Mouse (Mus musculus) urinary bladder, adult 18-20 months (tissue): ENCODE results near the gene Zfp280c.
A peak's percentile ranks its signal among the peaks of the same experiment; 100 is the strongest.

ENCODE experiments used
- DNase-seq, 2 experiments: peaks; one replicate each; pipeline ENCODE4 v3.0.0; 2022; ENCODE audit warnings: low spot score in 2 of 2, mixed read lengths in 2 of 2

Gene Zfp280c

DNA sequence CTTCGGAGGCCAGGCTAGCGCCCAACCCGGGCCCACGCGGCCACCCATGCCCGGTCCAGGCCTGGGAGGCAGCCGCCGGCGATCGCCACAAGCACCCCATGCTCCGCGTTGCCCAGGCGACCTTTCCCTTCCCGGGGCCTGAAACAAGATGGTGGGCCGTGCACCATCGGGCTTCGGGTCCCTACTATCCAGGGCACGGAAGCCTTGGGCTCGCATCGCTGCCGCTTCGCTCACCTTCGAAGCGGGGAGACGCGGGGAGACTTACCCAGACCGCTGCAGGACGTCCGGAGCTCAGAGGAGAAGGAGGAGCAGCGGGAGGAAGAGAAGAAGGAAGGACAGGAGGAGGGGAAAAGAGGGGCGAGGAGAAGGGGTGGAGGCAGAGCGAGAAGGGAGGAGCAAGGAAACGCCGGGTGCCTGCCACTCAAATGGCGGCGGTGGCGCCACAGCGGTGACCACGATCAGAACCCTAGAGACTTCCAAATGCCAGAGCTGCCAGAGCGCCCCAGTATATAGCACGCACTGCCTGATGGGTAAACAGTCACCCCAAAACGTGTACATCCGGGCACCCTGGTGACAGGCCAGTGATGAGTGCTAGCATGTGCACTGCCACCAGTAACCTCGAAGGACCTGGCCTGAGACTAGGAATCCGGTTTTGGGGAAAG, at the start of gene Zfp280c:
Gene Zfp280c, minus strand, starts transcription at position 406 of the 662 bp plus-strand sequence.
- DNase-seq: peak; percentile 38 to 39

DNA sequence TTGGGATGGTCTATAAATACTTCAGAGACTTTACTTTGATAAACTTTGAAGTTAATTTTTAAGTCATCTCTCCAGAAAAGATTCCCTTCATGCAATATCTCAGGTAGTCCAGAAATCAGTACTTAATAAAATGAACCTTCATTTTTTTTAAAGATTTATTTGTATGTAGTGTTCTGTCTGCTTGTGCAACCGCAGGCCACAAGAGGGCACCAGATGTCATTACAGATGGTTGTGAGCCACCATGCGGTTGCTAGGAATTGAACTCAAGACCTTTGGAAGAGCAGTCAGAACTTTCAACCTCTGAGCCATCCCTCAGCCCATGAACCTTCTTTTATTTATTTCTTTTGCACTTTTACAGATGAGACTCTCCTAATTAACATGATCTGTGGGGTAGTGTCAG, 42.7 kb upstream of the Zfp280c start:
- DNase-seq: no peak

DNA sequence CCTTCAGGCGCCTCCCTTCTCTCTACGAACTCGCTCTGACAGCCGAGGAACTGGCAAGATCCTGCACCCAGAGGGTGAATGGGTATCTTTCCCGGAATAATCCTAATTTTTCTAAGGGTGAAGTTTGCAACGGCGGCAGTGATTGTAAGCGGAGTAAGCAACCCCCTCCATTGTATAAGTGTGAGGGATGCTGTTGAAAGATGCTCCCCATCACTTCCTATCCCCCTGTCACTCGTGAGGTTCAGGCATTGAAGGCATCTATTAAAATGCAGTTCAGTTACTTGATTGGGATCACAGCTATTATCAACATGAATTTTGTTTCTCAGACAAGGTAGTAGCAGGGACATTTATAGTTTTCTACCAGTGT, 29.7 kb upstream of the Zfp280c start:
- no peak for DNase-seq

DNA sequence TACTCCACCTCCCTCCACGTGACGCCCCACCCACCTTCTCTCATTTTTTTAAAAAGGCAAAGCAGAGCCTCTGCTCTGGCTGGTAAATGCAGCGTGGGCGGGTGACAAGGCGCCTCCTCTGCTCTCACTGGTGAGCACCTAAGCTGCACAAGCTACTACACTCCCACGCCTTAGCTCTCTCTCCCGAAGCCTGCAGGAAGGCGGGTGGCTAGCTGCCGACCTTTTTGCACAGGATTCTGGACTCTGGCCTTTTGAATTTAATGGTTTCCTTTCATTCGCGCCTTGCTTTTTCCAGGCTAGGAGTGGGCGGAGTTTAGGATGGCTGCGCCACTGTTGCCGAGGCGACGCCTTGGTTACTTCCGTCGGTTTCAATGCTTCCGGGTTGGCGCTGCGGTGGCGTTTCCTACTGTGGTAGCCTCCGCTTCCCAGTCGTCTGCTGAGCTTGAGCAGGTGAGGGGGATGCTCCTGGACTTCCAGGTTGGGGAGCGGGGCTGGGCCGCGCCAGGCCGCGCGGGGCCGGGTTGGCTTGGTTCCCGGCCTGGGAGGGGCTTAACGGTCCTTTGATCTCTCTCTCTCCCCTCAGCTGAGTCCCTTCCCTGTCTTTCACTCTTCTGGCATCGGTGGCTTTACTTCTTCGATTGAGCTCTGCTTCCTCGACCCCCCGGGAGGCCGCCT, 29.2 kb upstream of the Zfp280c start, which contains the start of gene Slc25a14:
Gene Slc25a14, plus strand, starts transcription at position 35 of the 675 bp plus-strand sequence.
- peak; percentile 56 to 62 for DNase-seq

DNA sequence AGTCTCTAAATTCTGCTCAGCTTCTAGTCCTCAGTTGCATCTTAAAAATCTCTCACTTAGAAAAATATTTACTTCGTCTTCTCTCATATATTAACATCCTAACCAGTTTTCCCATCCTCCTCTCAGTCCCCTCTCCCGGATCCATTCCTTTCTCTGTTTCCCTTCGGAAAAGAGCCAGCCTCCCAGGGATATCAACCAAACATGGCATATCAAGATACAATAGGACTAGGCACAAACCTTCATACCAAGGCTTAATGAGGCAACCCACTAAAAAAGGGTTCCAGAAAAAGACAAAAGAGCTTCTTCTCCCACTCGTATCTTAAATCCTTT, 28.7 kb upstream of the Zfp280c start:
- no peak for DNase-seq

DNA sequence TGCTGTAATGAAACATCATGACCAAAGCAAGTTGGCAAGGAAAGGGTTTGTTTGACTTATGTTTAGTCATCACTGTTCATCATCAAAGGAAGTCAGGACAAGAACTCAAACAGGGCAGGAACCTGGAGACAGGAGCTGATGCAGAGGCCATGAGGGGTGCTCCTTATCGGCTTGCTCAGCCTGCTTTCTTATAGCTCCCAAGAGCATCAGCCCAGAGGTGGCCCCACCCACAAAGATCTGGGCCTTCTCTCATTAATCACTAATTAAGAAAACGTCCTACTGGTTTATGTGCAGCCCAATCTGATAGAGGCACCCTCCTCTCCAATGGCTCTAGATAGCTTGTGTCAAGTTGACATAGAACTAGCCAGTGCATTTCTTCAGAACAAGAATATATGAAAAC, 10.6 kb upstream of the Zfp280c start:
- DNase-seq: no peak

DNA sequence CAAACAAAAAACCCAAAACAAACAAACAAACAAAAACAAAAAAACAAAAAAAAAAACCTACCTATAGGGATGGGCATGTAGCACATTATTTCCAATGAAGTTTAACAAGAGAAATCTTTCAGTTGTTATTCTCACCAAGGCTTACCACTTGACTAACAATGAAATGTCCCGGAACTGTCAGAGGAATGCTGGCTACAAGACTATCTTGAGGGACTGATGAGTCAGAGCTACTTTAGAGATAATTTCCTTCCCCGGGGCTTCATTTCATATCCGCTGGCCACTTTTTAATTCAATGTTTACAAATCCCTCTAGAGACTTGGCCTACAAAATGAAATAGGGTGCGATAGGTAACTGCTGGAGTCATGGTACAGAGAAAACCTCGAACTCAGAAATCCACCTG, 2.6 kb upstream of the Zfp280c start:
- DNase-seq: no peak

DNA sequence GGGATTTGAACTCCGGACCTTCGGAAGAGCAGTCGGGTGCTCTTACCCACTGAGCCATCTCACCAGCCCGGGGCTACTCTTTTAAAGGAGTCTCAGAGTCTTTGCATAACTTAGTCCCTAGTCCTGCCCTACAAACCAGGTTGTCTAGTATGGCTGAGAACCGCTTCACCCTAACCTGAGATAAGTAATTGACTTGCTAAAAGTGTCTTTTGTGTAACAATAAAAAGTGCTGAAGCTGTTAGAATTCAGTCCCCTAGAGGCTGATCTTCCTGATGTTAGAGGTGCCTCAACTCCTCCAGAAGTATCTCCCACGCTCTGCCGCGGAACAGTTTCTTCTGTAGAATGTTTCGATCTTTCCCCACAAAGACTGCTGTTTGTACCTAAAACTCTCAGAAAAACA, 1.7 kb upstream of the Zfp280c start:
- no peak for DNase-seq

DNA sequence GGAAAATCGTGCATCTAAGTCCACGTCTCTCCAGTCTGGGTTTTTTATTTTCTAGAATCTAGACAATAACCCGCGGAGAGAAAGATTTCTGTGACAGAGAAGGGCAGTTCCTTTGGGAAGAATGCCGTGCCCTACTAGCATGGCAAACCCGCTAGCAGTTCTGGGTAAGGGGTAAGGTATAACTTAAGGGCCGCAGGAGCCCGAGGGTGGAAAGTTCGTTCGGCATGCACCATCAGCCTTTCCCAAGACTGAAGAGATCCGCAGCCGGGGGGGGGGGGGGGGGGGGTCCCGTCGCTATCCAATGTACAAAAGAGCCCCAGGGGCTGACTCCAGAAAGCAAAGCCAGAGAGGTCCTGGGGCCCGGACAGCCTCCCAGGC, 594 bp downstream of the Zfp280c start:
- peak in 1 of 2 experiments; percentile 6 for DNase-seq

DNA sequence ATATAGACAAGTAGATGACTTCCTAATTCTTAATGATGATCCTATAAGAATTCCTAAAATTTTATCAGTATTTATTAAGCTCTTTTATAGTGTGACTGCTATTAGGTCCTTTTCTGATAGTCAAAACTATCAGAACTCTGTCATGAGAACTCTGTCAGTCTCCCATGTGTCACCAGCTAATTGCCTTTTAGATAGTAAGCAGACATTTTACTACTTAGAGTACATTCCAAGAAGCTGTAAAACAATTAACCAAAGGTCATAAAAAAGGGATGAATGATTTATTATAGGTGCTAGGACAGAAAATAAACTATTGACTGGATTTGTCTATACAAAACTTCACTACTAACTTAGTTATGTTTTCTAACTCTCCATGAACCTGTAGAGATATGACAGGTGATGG, 11.0 kb downstream of the Zfp280c start:
- no peak for DNase-seq

DNA sequence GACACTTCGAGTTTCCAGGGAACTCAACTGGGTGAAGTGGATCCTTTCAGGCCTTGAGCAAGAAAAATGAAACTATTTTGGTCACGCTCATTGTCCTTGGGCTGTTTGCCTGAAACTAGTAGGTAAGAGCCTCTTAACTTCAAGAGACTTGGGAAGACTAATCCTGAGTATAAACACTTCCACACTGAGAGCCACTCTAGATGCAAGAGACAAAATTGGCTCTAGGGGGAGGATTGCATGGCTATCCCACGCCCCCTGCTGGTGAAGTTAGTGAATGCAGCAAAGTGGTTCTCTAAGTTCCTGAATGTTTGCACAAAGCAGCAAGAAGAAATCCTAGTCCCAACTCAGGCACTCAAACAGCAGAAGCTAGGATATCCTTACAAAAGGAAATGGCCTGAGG, 62.1 kb downstream of the Zfp280c start:
- peak; percentile 30 for DNase-seq

DNA sequence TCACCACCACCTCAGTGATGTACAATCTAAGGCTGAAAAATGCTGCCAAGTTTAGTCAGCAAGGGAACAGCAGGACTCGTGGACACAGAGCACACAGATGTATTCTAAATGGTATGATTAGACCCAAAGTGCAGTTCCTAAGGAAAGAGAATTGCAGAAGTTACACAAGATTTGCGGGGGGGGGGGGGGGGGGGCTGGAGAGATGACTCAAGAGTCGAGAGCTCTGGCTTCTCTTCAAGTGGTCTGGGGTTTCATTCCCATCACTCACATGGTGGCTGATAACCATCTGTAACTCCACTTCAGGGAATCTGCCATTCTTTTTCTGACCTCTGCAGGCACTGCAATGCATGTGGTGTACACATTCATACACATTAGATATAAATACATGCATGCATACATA, 67.9 kb downstream of the Zfp280c start:
- no peak for DNase-seq

DNA sequence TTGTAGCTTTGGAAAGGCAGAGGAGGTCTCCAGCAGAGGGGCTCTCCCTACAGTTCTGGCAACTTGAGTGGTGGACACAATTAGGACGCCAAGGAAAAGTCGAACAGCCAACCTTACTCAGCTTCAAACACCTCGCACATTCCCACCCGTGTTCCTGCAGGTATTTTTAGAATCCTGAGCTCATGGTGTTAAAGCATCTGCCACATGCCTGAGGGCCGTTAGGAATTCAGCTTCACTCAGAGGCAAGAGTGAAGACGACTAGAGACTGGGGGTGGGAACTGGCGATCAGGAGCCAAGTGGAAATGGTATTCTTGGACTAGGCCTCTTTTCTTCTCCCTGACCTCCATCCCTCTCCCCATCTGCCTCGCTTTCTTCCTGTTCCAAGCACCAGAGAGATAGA, 68.4 kb downstream of the Zfp280c start:
- no peak for DNase-seq

DNA sequence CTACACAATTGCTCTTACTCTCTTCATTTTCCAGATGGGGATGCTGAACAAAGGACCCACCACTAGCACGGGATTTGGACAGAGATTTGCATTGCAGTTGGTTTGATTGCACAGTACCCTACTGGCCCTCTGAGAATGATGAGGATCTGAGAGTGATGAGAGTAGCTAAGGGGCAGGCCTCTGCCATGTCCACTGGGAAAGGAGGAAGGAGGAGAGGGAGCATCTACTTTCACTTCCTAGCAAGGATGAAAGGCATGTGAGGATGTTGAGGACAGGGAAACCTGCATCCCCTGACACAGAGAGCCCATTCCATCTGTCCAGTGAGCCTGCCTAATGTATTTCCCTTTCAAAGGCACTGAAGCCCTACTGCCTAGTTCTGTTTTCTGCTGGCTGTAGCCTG, 69.0 kb downstream of the Zfp280c start:
- DNase-seq: no peak

DNA sequence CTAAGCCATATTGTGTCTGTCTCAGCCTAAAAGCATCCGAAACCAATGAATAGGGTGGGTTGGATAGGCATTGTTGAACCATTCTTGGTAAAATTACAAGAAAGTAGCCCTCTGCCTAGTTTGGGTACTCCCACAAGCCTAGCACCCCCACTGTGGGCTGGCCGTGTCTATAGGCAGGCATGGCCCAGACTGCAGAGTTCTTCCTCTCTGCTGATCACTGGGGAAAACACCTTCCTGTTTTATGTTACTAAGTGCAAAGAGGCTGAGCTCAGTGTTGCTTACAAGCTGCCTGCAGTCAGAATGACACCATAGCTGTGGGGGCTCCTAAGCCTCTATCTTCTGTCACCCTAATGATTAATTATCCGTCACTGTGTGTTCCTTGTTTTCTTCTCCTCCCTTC, 70.8 kb downstream of the Zfp280c start:
- DNase-seq: no peak

DNA sequence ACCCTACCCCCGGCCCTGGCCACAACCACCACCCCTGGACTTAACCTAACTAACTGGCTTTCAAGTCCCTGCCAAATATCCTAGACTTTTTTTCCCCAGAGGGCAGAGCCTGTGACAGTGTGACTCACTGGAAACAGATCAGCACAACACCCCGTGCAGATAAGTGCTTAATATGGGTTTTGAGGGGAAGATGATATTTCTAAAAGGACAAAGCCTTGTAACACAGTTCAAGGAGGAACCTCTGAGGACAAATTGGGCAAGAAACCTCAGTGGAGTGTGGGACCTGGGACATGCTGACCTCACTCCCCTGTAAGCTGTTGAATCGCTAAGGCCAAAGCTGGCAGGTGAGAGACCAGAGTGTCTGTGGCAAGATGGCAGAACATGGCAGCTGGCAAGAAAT, 72.7 kb downstream of the Zfp280c start:
- no peak for DNase-seq

DNA sequence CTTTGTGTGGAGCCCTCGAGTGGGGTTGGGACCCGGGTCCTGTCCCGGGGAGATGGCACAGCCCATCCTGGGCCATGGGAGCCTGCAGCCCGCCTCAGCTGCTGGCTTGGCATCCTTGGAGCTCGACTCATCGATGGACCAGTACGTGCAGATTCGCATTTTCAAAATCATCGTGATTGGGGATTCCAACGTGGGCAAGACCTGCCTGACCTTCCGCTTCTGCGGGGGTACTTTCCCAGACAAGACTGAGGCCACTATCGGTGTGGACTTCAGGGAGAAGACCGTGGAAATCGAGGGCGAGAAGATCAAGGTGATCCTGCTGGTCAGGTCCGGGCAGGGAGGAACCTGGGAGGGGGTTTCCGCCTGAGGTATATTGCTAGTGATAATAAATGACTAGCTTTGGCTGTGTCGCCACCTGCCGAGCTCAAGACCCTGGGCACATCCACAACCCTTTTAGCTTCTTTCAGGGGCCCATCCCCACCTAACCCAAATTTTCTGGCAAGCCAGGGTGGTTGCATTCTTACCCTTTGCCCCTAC, 74.7 kb downstream of the Zfp280c start:
- DNase-seq: no peak

DNA sequence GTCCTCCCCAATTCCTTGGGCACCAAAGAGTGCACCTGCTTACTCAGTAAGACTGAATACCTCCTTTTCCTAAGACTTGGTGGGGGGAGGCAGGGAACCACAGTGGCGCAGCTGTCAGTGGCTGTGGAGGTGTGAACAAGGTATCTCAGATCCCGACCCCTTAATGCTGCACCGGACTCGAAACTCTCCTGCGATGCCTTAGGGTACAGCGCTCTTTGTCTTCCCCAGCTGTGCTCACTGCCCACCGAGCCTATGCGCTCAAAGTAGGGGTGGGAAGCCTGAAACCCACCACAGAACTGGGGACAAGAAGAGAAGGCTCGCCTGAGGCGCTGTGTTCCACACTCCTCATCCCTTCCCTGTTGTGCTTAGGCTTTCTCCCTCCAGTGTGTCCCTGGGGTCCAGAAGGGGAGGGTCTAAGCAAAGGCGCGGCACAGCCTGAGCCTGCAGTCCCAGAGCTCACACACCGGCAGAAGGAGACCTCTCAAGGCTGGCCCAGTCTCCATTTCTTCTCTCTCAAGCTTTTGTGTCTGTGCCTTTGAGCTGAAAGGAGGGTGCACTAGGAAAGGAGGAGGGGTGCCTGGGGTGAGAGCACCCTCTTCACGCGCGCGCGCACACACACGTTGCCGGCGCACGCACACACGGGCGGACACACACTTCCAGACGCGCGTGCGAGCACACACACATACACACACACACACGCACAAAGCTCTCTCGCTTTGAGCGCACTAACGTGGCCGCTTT, 75.3 kb downstream of the Zfp280c start, which contains the start of gene Rab33a:
Gene Rab33a, plus strand, starts transcription at position 478 of the 741 bp plus-strand sequence.
- no peak for DNase-seq

DNA sequence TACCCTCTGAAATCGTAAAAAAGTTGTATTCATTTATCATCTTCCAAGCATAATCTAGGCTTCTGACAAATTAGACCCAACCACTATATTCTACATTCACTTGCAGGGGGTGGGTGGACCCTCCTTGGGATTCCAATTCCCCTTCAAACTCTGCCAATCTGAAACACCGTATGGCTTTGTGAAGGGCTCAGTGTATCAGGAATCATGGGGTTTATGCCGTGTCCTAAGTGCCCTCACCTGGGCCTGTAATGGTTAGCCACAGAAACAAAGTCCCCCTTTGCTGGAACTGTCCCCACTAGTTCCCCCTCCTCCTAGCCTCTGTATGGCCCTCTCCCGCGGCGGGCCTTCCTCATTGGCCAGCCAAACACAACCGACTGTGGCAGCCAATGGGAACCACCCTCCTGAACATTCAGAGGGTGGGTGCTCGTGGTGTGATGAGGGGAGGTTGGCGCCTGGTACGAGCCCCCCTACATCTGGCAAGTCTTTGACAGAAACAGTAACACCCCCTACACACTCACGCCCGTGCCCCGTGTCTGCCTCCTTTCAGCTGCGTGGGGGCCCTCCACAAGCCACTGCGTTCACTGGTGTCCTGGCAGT, 76.0 kb downstream of the Zfp280c start:
- no peak for DNase-seq

DNA sequence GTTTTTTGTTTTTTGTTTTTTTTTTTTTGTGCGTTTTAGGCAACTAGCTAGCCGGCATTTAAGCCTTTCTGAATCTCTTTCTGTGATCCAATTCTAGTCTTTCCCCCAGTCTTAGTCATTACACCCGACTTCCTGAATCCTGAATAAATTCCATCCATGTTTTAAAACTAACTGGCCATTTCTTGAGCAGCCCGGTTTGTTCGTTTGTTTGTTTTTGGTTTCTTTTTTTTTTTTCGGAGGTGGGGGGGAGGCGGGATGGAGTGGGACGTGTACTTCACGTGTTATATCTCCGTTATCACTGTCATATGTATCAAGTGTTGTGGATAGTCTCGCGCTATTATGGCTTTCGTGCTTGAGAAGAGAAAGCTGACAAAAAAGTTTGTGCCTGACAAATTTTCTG, 80.5 kb downstream of the Zfp280c start:
- no peak for DNase-seq

DNA sequence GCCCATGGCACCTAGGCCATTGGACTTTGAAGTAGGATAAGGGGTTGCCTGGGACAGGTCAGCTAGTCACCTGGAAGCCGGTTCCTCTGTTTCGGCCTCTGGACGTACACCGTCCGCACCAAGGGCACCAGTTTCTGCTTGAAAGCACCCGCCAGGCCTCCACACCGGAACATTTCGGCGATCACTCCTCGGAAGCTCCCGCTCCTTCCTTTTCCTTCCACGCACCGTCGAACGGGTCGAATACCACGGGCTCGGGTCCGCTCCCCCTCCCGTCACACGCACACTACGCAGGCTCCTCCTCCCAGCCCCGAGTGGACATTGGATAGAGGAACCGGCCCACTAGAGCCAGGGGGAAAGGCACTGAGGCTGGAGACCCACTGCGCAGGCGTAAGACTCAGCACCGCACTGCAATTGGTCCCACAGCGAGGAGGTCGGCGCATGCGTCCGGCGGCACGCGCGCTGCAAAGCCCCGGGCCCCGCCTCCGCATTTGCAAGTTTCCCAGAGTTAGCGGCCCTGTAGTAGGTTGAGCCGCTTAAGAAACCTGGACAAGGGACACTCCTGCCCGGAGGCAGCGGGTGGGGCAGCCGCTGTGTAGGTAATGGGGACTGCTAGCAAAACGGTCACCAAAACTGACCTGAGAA, 81.0 kb downstream of the Zfp280c start, which contains the start of gene Aifm1:
Gene Aifm1, minus strand, starts transcription at position 398 of the 642 bp plus-strand sequence.
- DNase-seq: peak; percentile 62 to 89

DNA sequence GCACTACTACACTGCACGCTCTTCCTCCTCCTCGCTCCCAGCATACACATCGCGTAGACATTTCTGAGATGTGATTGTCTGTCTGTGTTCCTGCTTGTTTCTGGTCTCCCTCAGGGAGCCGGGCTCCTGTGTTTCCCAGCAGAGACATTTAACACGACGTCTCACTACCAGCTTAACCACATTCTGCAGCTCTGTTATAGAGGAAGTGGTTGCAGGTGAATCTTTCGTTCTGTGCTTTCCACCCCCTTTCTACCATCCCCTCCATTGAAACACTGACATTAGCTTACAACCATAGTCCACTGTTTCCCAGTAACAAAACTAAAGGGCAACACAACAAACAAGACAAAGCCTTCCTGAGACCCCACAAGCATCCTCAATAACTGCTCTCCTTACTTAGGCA, 100.5 kb downstream of the Zfp280c start:
- DNase-seq: no peak
